Mouse (Mus musculus): ENCODE measurements around the gene Eps8. TPM values are rescaled to one million over a fixed set of nuclear protein-coding genes. Genes with fewer than 3 reads are reported as not detected.

Eps8 gene
- polyA plus RNA-seq, 1 experiment from 2014 or later, result 31.7 TPM

DNA sequence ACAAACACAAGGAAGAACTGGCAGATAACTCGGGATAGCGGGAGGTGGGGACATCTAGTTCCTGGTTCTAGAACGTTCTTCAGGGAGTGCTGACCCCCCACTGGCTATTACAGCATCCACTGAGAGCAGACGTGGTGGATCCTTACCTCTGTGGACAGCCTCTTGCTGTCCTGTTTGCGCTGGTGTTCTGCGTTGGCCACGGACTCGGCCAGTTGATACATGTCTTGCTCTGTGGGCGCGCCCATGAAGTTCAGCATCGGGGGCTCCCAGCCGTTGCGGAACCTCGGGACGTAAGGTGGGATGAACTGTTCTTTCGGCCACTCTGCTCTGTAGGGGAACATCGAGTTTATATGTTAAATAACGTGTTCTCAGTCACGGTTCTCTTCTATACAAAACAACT, 145.7 kb downstream of the Eps8 start:
- Histone ChIP-seq H3K27ac (ENCODE audit: low read length) (no peak overlapping the region), H3K4me3 (ENCODE audit: low read length) (no peak overlapping the region), H3K4me2 (ENCODE audit: low read depth, low read length) (no peak overlapping the region), H3K27me3 (ENCODE audit: control insufficient read depth, insufficient read depth, low read depth, low read length) (no peaks in the 10 kb centered on the region), H3K36me3 (ENCODE audit: control insufficient read depth, insufficient read depth, low read length) (no peaks in the 10 kb centered on the region), H3K4me1 (replicated peaks; ENCODE audit: control insufficient read depth, insufficient read depth, low read length) (no peaks in the 10 kb centered on the region), H3K9me3 (ENCODE audit: control insufficient read depth, low read length) (no peaks in the 10 kb centered on the region), H3K9ac (ENCODE audit: low read length) (no peak overlapping the region)
- ATAC-seq (ENCODE audit: low read depth), result no peak
- 96% methylated on average over 19 of the region's 19 CpGs for WGBS

DNA sequence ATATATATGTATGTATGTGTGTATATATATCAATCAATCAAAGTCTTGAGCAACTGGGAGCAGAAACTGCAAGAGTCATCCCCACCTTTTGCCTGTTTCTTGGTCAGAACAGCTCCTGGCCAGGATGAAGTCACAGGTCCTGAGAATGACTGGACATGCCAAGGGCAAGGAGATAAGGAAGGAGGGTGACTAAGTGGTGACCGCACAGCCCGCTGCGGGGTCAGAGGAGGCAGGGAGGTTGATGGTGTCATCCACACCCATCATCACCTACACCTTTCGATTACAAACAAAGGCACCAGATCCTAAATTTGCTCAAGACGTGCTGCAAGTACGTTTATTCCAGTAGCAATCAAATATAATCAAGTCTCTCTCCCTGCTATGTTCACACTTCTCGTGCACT, 148.1 kb downstream of the Eps8 start:
- no peaks in the 10 kb centered on the region for H3K4me1 ChIP-seq (replicated peaks; ENCODE audit: control insufficient read depth, insufficient read depth, low read length)
- no peaks in the 10 kb centered on the region for H3K36me3 ChIP-seq (ENCODE audit: control insufficient read depth, insufficient read depth, low read length)
- H3K9ac ChIP-seq (ENCODE audit: low read length), result no peak overlapping the region
- ATAC-seq (ENCODE audit: low read depth), result no peak
- H3K4me3 ChIP-seq (ENCODE audit: low read length), result no peak overlapping the region
- no peak overlapping the region for H3K27ac ChIP-seq (ENCODE audit: low read length)
- no peaks in the 10 kb centered on the region for H3K9me3 ChIP-seq (ENCODE audit: control insufficient read depth, low read length)
- H3K27me3 ChIP-seq (ENCODE audit: control insufficient read depth, insufficient read depth, low read depth, low read length), result no peaks in the 10 kb centered on the region
- no peak overlapping the region for H3K4me2 ChIP-seq (ENCODE audit: low read depth, low read length)
- WGBS, result 84% methylated on average over 7 of the region's 7 CpGs

DNA sequence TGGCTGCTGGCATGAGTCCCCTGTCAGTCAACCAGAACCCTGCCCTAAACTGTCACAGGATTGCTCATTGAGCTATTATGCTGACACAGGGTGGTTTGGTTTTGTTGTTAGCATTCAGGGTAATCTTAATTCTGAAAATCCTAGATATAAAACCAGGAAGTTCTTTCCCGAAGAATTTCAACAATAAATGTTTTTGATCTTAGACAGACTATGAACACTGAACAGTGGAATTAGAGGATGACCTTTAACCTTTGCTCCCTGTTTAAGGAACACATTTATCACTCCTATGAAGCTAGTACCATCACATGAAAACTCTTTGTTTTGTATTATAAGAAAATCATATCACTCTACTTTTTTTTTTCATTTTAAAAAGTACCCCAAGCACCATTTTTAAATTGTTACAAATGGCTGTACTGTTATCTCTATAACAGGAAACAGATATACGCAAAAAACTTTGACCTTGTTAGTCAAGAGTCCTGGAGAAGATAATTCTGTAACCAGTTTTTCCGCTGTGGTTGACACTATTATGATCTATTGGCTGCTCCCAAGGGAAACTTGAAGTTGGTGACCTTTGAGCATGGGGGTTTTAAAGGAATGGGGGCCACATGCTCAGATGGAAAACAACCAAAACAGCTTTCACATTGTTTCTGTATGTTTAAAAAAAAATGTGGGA, 149.0 kb downstream of the Eps8 start:
- Histone ChIP-seq H3K27me3 (ENCODE audit: control insufficient read depth, insufficient read depth, low read depth, low read length) (no peaks in the 10 kb centered on the region), H3K4me2 (ENCODE audit: low read depth, low read length) (no peak overlapping the region), H3K9me3 (ENCODE audit: control insufficient read depth, low read length) (no peaks in the 10 kb centered on the region), H3K4me3 (ENCODE audit: low read length) (no peak overlapping the region), H3K36me3 (ENCODE audit: control insufficient read depth, insufficient read depth, low read length) (no peaks in the 10 kb centered on the region), H3K9ac (ENCODE audit: low read length) (no peak overlapping the region), H3K27ac (ENCODE audit: low read length) (no peak overlapping the region), H3K4me1 (replicated peaks; ENCODE audit: control insufficient read depth, insufficient read depth, low read length) (no peaks in the 10 kb centered on the region)
- WGBS, result 56% methylated on average over 3 of the region's 3 CpGs
- no peak for ATAC-seq (ENCODE audit: low read depth)

DNA sequence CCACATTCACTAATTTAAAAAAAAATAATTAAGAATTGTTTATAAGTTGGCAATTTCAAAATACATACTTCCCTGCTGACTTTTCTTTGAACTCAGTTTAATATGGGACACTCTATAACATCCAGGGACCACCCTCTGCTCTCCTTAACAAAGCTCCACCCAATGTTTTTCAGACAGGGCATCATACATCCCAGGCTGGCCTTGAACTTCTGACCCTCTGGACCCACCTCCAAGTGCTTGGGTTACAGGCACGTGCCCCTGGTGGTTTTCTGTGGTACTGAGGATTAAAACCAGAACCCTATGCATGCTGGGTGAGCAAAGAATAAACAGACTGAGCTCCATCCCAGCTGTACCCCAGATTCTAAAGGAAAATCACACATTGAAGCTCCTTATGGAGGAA, 150.6 kb downstream of the Eps8 start:
- Histone ChIP-seq H3K9me3 (ENCODE audit: control insufficient read depth, low read length) (no peaks in the 10 kb centered on the region), H3K9ac (ENCODE audit: low read length) (no peak overlapping the region), H3K27ac (ENCODE audit: low read length) (no peak overlapping the region), H3K27me3 (ENCODE audit: control insufficient read depth, insufficient read depth, low read depth, low read length) (no peaks in the 10 kb centered on the region), H3K36me3 (ENCODE audit: control insufficient read depth, insufficient read depth, low read length) (no peaks in the 10 kb centered on the region), H3K4me1 (replicated peaks; ENCODE audit: control insufficient read depth, insufficient read depth, low read length) (no peaks in the 10 kb centered on the region), H3K4me3 (ENCODE audit: low read length) (no peak overlapping the region), H3K4me2 (ENCODE audit: low read depth, low read length) (no peak overlapping the region)
- no peak for ATAC-seq (ENCODE audit: low read depth)
- WGBS, result 40% methylated on average over 1 of the region's 1 CpGs

DNA sequence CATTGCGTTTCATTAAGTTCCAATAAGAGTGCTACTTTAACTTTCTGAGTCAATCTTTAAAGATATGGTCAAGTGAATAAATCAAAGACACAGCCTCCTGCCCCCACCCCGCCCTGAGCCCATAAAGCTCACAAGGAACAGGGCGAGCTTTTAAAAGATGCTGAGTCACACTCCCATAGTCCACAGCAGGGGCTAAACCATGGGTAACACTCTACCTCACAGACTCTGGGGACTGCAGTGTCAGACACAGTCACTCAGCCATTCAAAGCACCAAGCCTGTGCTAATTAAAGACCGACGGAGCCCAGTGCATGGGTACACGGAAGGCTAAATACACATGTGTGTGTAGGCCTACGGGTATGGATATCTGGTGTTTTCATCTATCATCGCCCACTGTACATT, 151.2 kb downstream of the Eps8 start:
- no peak overlapping the region for H3K9ac ChIP-seq (ENCODE audit: low read length)
- H3K4me1 ChIP-seq (replicated peaks; ENCODE audit: control insufficient read depth, insufficient read depth, low read length), result no peaks in the 10 kb centered on the region
- no peak overlapping the region for H3K4me3 ChIP-seq (ENCODE audit: low read length)
- H3K27me3 ChIP-seq (ENCODE audit: control insufficient read depth, insufficient read depth, low read depth, low read length), result no peaks in the 10 kb centered on the region
- ATAC-seq (ENCODE audit: low read depth), result peak; percentile 34; the same call in 1 of the 2 replicates
- H3K36me3 ChIP-seq (ENCODE audit: control insufficient read depth, insufficient read depth, low read length), result no peaks in the 10 kb centered on the region
- no peak overlapping the region for H3K4me2 ChIP-seq (ENCODE audit: low read depth, low read length)
- H3K9me3 ChIP-seq (ENCODE audit: control insufficient read depth, low read length), result no peaks in the 10 kb centered on the region
- H3K27ac ChIP-seq (ENCODE audit: low read length), result 0 out of 2 replicates have a peak overlapping the region, but pooled peaks have one; percentile 10
- 82% methylated on average over 8 of the region's 8 CpGs for WGBS

DNA sequence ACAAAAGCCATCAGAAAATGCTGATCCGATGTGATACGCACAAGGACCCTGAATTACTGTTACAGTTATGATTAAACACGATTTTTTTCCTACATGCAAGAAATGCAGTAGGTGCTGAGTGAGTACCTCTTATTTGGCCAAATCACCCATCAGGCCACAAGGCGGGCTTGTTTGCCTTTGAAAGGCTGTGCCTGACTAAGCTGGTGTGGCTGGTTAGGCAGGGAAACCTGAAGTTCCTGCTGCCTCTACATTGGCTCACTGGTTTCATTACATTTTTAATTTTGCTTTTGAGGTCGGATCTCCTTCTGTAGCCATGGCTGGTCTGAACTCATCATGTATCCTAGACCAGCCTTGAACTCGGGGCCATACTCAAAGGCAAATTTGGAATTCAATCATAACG, 151.7 kb downstream of the Eps8 start:
- no peak overlapping the region for H3K4me3 ChIP-seq (ENCODE audit: low read length)
- no peak for ATAC-seq (ENCODE audit: low read depth)
- H3K36me3 ChIP-seq (ENCODE audit: control insufficient read depth, insufficient read depth, low read length), result no peaks in the 10 kb centered on the region
- no peak overlapping the region for H3K27ac ChIP-seq (ENCODE audit: low read length)
- no peaks in the 10 kb centered on the region for H3K27me3 ChIP-seq (ENCODE audit: control insufficient read depth, insufficient read depth, low read depth, low read length)
- WGBS, result 68% methylated on average over 7 of the region's 7 CpGs
- no peaks in the 10 kb centered on the region for H3K4me1 ChIP-seq (replicated peaks; ENCODE audit: control insufficient read depth, insufficient read depth, low read length)
- no peaks in the 10 kb centered on the region for H3K9me3 ChIP-seq (ENCODE audit: control insufficient read depth, low read length)
- H3K9ac ChIP-seq (ENCODE audit: low read length), result no peak overlapping the region
- no peak overlapping the region for H3K4me2 ChIP-seq (ENCODE audit: low read depth, low read length)

DNA sequence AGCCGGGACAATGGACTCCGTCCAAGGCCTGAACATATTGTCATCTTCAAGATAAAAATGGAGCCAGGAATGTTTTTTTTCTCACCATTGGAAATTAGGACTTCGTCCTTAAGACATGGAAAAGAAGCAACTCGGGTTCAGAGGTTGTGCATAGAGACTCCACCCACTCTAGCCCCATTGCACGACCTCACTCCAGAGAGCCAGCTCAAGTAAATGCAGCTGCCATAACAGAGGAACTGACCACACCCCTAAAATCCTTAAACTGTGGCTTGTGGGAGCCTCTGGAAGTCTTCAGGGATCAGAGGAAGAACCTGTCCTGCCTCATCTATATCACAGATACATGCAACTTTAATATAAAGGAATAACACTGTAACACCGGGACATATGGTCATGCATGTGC, 155.9 kb downstream of the Eps8 start:
- WGBS, result 56% methylated on average over 6 of the region's 6 CpGs
- Histone ChIP-seq H3K4me3 (ENCODE audit: low read length) (no peak overlapping the region), H3K27ac (ENCODE audit: low read length) (no peak overlapping the region), H3K9me3 (ENCODE audit: control insufficient read depth, low read length) (no peaks in the 10 kb centered on the region), H3K36me3 (ENCODE audit: control insufficient read depth, insufficient read depth, low read length) (no peaks in the 10 kb centered on the region; the same call in 1 of the 2 replicates), H3K4me1 (replicated peaks; ENCODE audit: control insufficient read depth, insufficient read depth, low read length) (no peaks in the 10 kb centered on the region), H3K9ac (ENCODE audit: low read length) (no peak overlapping the region), H3K27me3 (ENCODE audit: control insufficient read depth, insufficient read depth, low read depth, low read length) (no peaks in the 10 kb centered on the region), H3K4me2 (ENCODE audit: low read depth, low read length) (no peak overlapping the region)
- ATAC-seq (ENCODE audit: low read depth), result no peak

DNA sequence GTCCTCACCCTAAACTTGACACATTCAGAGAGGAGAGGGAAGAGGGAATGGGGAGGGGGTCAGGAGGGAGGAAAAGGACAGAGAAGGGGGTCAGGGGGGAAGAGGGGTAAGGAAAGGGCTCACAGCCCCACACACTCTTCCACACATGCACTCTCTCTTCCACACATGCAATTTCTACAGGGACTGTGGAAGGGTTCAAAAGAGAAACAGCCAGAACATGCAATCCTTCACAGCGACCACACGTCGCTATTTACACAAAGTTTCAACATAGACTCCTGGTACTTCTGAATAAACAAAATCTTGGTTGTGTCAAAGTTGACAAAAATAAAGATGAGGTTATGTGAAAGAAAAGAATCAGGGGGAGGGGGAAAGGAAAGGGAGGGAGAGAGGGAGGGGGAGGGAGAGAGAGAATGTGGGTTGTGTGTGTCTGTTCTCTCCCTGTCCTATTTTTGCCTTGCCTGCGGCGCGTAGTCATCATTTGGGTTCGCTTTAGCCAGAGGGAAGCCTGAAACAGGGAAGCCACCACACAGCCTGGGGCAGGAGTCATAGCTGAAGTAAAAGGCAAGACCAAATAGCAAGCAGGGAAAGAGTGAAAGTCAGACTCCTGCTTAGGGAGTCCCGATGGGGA, 157.4 kb downstream of the Eps8 start:
- peak; percentile 49 for ATAC-seq (ENCODE audit: low read depth)
- Histone ChIP-seq H3K27ac (ENCODE audit: low read length) (no peak overlapping the region), H3K36me3 (ENCODE audit: control insufficient read depth, insufficient read depth, low read length) (no peaks in the 10 kb centered on the region; the same call in 1 of the 2 replicates), H3K4me3 (ENCODE audit: low read length) (no peak overlapping the region), H3K9ac (ENCODE audit: low read length) (no peak overlapping the region), H3K4me2 (ENCODE audit: low read depth, low read length) (no peak overlapping the region), H3K4me1 (replicated peaks; ENCODE audit: control insufficient read depth, insufficient read depth, low read length) (no peaks in the 10 kb centered on the region), H3K27me3 (ENCODE audit: control insufficient read depth, insufficient read depth, low read depth, low read length) (no peaks in the 10 kb centered on the region), H3K9me3 (ENCODE audit: control insufficient read depth, low read length) (no peaks in the 10 kb centered on the region)
- WGBS, result 76% methylated on average over 8 of the region's 8 CpGs

DNA sequence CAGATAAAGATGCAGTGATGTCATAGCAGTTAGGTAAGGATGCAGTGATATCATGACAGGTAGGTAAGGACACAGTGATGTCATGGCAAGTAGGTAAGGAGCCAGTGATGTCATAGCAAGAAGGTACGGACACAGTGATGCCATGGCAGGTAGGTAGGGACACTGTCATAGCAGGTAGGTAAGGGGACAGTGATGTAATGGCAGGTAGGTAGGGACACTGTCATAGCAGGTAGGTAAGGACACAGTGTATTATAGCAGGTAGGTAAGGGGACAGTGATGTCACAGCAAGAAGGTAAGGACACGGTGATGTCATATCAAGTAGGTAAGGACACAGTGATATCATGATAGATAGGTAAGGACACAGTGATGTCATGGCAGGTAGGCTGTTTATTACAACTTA, 158.1 kb downstream of the Eps8 start:
- no peak for ATAC-seq (ENCODE audit: low read depth)
- Histone ChIP-seq H3K4me1 (replicated peaks; ENCODE audit: control insufficient read depth, insufficient read depth, low read length) (no peaks in the 10 kb centered on the region), H3K36me3 (ENCODE audit: control insufficient read depth, insufficient read depth, low read length) (no peaks in the 10 kb centered on the region; the same call in 1 of the 2 replicates), H3K4me3 (ENCODE audit: low read length) (no peak overlapping the region), H3K4me2 (ENCODE audit: low read depth, low read length) (no peak overlapping the region), H3K9me3 (ENCODE audit: control insufficient read depth, low read length) (no peaks in the 10 kb centered on the region), H3K27me3 (ENCODE audit: control insufficient read depth, insufficient read depth, low read depth, low read length) (no peaks in the 10 kb centered on the region), H3K9ac (ENCODE audit: low read length) (no peak overlapping the region), H3K27ac (ENCODE audit: low read length) (no peak overlapping the region)
- 94% methylated on average over 2 of the region's 2 CpGs for WGBS

Measured in lung, embryonic 16.5 days (tissue).